Mouse (Mus musculus): ENCODE results near the gene Tbxa2r.

Gene Tbxa2r

DNA sequence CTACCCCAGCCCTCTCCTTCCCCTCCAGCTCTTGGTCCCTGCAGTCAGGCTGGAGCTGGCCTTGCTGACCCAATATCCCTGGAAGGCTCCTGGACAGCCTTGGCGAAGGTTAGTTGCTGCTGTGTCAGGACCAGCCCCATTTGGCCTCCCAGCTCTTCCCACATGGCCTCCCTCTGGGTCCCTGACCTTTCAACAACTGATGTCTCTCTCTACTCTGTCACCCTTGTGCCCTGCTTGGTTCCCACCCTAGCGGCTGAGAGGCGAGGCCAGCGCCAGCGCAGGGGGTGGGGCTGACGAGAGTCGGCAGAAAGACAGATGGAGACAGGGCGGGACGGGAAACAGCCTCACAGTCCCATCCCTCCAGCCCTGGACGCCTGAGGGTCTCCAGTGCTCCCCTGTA is at the start of gene Tbxa2r:
Gene Tbxa2r, plus strand, starts transcription at position 346 of the 400 bp plus-strand sequence.
- DNase-seq (ENCODE audit: low spot score) = no peak

DNA sequence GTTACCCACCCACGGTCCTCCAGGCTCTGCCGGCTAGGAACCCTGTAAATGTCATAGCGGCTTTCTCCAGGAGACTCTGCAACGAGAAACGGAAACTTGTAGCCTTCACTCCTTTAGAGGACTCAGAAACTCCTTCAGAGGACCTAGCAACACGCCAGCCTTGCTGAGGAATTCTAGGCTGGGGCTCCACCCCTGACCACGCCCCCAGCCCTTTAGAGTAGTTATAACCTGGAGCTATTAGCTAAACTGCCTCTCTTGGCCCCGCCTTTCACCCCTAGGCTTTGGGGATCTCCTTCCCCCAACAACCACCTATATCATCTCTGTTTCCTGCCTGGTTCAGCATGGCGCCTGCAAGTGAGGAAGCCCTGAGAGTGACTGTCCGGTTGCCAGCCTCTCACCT is 49.0 kb upstream of the Tbxa2r start:
- no peak for DNase-seq (ENCODE audit: low spot score)

DNA sequence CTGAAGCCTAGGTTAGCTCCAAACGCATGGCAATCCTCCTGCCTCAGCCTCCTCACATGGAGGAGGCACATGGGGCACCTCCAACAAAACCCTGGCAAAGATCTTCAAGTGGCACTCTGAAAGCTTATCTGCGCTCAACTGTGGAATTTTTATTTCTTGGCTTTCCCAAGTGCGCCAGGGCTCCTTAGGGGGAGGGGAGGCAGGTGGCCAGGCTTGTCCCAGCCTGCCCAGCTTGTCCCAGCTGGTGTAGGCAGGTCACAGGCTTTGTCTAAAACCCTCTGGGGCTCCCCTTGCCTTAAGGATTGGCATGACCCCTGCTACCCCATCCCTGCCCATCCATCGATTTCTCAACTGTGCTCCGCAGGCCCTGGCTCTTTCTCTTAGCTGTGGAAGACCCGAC is 44.3 kb upstream of the Tbxa2r start:
- no peak for DNase-seq (ENCODE audit: low spot score)

DNA sequence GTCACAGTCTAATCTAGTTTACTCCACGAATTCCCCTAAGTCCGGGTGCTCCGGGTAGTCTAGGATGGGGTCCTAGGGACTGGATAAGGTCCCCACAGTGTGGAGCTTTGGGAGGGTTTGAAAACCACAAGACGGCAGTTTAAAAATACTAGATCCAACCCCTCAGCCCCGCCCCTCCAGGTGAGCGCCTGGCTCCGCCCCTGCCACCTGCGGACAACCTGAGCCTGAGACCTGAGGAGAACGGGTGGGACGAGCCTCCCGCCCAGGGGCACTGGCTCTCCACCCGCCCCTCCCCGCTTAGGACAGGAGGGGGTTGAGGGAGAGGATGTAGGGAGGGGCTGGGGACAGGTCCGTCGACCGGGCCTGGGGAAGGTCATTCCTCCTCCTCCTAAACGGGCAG is 43.8 kb upstream of the Tbxa2r start:
- no peak for DNase-seq (ENCODE audit: low spot score)

DNA sequence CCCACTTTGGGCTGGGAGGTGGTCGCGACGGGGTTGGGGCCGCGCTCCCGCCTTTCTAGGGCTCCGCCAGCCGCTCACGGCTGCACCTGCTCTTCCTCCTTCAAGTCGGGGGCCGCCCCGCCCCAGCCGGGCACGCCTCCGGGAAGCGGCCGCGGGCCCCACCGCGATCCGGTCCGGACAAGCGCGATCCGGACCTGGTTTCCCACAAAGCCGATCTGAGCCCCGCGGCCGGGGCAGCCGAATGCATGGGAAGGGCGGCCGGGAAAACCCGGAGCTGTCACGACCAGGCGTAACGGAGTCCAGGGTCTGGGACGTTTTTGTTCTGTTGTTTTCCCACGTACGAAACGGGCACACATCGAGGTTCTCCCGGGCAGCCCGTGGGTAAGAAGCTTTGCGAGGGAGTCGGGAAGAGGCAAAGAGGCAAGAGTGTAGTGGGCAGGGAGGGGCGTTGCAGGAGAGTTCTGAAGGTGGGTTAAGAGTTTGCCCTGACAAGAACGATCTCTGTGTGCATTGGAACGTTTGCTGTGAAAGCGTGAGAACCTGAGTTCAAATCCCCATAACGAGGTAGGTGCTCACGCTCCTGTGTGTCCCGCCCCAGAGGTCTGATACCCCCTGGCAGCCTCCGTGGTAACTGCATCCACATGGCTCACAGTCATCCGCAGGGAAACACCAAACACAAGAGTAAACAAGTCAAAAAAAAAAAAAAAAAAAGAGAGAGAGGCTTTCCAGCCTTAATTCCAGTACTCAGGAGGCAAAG is 42.7 kb upstream of the Tbxa2r start:
- peak; percentile 86 for DNase-seq (ENCODE audit: low spot score)

DNA sequence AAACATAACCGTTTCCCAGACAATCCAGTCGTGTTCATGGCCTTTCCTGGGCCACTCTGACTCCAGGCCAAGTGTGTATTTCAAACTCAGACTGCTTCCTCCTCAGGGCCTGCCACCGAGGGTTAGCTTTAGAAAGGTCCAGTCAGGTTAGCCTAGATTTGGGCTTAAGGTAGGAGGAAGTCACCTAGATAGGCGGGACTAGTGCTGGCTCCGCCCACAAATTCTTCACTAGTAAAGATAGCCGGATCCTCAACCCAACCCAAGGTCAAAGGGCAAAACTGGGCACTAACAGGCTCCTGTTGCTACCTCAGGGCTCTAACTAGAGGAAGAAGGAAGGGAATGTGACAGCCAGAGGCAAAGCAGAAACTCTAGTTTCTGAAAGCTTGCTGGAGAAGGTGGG is 41.9 kb upstream of the Tbxa2r start:
- DNase-seq (ENCODE audit: low spot score) = no peak

DNA sequence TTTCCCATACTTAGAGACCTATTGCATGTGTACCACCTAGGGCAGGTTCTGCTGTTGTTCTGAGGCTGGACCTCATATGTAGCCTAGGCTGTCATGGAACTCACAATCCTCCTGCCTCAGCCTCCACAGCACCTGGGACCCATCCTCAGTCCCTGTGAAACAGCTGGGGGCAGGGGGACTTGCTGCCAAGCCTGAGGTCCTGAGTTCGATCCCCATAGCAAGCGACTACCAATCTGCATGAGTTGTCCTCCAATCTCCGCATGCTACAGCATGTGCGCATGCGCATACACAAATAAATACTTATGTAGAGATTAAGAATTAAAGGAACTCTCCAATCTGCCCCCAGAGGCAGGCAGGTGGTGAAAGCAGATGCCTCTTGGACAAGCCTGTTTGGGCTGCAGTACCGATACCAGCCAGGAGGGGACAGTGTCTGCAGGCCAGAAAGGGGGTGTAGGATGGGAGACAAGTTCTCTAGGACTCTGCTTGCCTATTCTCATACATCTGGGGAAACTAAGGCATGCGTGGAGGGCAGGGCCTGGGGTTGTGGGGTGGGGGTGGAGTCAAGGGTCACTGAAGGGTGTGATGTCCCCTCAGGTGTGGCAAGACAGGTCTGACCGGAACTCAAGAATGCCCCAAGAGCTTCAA is 40.9 kb upstream of the Tbxa2r start:
- DNase-seq (ENCODE audit: low spot score) = no peak

DNA sequence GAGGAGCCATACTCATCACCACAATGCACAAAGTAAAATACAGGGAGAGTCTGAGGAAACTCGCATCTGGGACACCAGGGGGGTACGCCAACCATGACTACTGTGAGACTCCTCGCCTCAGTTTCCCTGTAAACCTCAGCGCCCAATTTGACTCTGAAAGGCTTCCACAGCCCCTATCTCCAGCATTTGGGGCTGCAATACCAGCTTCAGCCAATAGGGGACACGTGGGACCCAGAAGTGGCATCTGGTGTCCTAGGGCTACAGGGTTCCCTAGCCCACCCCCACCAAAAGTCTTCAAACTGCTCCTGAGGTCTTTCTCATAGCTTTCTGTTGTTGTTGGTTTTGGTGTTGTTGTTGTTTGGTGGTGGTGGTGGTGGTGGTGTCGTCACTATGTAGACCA is 39.9 kb upstream of the Tbxa2r start:
- no peak for DNase-seq (ENCODE audit: low spot score)

DNA sequence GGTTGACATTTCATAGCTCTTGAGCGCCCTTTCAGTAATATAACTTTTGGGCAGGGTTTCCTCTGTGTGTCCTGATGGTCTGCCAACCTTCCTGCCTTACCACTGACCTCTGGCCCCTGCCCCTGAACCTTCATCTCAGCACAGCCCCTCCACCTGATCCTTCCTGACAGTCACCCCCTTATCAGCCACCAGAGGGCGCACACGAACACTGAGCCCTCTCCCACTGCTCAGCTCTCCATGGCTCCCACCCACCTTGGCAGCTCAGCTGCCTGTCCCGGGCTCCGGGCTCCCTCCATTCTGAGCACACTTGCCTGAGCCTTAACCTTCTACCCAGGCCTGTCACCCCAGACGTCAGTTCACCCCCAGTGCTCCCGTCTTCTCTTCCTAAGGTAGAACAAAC is 39.3 kb upstream of the Tbxa2r start:
- DNase-seq (ENCODE audit: low spot score) = no peak

DNA sequence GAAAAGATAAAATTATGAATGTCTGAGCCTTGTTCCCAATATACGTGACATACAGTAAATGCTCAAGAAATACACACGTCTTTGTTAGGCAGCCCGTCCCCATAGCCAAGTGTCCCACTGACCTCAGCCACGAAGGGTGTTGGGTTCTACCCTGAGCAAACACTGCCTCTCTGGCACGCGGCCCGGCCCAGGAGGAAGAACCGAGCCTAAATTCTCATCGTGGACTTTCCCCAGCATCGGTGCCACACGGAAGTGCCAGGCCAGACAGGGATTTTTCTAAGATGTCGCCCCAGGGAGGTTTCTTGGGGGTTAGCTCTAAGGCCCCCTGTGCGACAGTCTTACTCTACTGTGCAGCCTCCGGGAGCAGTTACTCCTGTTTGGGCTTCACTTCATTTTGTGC is 38.7 kb upstream of the Tbxa2r start:
- DNase-seq (ENCODE audit: low spot score) = no peak

DNA sequence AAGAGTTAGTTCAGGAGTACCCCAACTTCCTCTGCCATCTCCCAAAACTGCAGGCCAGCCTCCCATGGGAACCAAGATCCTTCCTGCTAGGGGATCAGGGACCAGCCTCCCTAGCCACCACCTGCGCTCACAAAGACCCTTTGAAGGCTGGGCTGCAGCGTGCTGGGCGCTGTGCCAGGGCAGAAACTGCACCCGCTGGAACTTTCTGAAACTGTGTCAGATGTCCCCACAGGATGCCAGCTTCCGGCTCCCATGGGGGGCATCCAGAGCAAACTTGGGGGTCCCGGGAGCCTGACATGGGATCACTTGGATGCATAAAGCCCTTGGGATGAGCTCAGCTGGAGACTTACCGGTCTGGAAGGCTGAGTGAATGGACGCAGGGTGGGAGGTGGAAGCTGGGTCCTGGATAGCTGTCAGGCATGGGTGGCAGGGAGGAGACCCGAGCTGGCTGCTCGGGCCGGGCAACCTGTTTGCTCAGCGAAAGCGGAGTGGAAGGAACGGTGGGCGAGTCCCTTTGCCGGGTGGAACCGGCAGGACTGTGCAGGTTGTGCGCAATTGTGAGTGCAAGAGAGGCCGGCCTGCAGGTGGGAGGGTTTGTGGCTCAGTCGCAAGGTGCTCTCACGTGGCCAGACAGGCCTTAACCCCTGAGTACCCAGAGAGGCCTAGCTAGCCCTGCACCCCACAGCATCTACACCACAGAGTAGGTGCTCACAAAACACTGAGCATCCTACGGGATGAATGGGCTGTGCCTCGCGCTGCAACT is 37.7 kb upstream of the Tbxa2r start:
- no peak for DNase-seq (ENCODE audit: low spot score)

DNA sequence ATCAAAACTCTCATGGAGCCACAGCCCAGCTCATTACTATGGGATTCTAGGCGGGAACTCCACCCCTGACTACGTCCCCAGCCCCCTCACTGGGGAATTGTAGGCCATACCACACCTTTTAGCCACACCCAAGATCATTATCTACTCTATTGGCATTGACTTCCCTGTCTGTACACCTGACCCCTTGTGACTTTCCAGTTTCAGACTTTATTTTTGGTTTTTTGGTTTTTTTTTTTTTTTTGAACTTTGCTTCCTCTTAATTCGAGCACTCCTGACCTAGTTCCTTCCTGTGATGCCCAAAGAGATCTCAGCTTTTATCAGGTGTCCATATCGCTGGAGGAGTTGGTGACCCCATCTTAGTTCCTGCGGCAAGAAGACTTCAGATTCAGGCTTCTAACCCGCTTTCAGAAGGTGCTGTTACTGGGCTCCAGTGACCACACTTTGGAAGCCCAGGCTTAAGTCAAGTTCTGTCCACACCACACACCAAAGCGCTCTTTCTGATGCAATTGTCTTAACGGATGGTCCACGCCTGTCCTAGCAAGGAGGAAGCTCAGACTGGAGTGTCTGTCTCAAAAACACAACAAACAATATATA is 36.9 kb upstream of the Tbxa2r start, which contains the start of gene Tjp3:
Gene Tjp3, minus strand, starts transcription at position 71 of the 594 bp plus-strand sequence.
- no peak for DNase-seq (ENCODE audit: low spot score)

DNA sequence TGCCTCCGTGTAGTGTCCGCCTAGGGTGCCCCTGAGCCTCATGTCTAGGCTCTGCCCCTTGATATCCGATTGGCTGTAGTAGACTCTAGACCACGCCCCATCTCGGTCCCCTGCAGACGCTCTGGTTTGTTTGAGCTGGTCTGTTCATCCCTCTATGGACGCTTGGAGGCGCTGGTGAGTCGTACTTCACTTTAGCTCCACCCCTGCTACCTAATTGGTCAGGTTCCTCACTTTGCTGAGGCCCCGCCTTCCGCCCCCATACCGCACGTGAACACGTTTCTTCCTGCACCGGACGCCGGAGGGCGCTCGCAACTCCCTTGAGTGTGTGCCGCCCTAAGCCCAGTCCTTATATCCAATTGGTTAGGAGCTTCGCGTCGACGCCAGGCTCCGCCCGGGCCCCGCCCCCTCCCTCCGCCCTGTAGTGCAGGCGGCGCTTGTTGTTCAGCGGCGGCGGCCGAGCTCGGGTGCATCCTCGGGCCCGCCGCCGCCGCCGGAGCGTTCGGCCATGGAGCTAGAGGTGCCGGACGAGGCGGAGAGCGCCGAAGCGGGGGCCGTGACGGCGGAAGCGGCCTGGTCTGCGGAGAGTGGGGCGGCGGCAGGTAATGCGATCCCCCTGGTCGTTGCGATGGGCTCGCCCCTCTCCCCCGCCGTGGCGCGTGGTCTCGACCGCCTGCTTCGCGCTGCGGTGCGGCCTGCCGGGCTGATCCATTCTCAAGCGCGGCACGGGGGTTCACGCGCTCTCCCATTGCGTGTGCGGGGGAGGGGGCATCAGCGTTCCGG is 35.8 kb upstream of the Tbxa2r start, which contains the start of gene Pip5k1c:
Gene Pip5k1c, plus strand, starts transcription at position 410 of the 780 bp plus-strand sequence.
- peak; percentile 90 for DNase-seq (ENCODE audit: low spot score)

DNA sequence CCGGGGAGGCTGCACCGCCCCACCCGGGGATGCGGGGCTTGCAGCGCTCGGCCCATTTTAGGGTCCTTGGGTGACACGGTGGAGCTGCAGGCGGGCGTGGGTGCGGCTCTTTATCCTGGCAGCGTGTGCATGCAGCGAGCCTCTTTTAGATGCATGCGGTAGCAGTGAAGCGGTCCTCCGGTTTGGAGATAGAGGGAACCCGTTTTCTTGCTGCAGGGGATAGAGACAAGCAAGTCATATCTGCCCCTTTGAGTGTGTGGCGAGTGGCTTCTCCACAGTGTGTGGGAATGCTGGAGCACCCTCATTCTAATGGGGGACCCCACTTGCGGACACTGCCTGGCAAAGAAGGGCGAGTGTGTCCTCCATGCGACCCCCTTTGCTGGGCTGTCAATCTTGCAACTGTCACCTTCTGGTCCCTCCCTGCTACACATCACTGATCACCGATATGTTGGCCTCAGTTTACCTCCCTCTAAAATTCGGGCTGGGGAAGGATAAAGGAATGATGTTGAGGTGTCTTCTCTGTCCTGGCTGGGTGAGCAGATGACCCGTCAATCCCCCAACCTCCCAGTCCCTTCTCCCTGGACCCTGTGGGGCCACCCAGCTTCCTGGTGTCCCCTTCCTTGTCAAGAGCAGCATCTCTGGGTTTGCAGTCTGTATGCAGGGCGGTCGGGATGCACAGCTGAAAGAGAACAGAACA is 35.0 kb upstream of the Tbxa2r start:
- no peak for DNase-seq (ENCODE audit: low spot score)

DNA sequence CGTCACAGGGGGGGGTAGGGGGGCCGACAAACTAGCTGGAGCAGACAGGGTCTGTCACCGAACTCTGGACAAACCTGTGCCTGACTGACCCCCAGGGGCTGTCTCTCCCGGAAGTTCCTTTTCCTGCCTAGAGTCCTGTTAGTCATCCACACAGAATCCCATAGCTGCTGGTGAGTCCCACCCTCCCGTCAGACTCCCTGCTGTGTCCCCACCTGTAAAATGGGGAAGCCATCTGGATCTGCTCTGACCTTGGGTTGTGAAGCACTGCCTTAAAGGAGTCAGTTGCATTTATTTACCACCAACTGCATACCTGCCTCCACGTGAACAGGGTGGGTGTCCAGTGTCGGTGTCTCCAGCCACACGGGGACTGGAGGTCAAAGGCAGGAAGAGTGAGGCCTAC is 34.1 kb upstream of the Tbxa2r start:
- no peak for DNase-seq (ENCODE audit: low spot score)

DNA sequence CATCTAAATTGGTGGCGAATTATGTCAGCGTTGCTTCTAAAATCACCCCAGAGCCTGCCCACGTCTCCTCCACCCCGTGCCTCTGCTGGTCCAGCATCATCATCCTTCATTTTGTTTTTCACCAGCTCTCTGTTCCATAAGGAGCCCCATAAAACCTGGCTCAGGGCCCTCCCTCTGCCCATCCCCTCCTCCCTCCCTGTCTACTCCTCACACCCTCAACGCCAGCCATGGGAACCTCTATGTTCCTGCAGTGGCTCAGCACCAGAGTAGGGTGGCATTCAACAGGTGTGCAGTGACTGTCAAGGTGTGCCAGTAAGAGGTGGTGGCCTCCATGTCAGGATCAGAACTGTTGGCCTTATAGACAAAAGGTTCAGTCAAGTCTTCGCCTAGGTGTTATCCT is 33.3 kb upstream of the Tbxa2r start:
- no peak for DNase-seq (ENCODE audit: low spot score)

DNA sequence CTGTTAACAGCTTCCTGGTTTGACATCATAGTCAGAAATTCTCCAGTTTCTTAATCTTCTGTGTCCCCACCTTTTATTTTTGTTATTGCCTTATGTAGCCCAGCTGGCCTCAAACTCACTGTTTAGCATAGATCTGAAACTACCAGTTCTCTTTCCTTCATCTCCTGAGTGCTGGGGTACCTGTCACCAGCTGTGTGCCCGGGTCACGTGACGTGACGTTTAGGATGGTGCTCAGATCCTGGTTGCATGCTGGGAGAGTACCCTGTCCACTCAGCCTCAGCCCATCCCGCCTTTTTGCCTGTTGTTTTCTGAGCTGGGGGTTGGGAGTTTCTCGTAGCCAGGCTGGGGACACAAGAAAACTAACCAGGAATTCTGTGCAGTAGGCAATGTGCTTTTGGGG is 31.3 kb upstream of the Tbxa2r start:
- no peak for DNase-seq (ENCODE audit: low spot score)

DNA sequence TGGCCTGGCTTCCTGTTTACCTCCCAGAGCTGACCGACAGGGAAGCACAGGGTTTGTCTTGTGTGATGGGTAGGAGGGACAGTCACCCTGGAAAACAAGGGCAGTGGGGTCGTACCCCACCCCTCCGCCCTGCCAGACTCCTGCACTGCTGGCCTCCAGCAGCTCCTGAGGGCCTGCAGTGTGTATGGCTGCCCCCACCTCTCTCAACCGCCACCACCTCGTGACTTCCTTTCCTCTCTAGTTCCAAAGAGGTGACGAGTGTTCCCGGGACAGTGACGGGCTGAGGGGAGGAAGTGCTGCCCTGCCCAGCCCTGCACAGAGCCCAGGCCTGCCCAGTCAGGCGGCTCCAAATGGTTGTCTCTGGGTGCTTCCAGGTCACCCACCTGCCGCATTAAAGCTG is 30.7 kb upstream of the Tbxa2r start:
- no peak for DNase-seq (ENCODE audit: low spot score)

DNA sequence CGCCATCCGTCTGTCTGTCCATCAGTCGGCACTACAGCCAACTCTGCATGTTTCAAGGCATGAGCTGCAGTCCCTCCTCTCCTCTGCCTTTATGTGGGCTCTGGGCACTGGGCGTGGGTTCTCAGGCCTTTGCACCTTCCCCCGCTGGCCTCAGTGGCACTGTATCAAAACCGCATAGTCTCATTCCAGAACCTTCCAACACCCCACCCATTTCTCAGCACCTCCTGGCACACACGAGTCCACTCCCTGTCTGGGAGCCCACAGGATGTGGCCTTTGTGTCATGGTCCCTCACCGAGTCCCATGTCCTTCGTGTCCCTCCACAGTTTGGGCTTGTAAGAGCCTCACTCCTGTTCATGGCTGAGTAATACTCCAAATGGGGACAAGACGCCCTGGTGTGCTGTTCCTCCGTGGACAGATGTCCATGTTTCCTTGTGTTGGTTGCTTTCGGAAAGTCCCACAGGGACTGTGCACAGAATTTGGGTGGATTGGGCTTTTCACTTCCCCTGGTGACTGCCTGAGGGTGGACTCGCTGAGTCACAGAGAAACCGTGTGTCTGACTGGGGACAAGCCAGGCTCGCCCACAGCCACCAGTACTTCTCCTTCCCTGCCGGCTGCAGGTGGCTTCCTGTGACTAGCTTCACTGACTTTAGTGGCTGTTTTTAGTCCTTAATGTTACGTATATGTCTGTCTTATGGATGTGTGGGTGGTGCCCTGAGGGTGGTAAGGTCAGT is 30.0 kb upstream of the Tbxa2r start:
- no peak for DNase-seq (ENCODE audit: low spot score)

DNA sequence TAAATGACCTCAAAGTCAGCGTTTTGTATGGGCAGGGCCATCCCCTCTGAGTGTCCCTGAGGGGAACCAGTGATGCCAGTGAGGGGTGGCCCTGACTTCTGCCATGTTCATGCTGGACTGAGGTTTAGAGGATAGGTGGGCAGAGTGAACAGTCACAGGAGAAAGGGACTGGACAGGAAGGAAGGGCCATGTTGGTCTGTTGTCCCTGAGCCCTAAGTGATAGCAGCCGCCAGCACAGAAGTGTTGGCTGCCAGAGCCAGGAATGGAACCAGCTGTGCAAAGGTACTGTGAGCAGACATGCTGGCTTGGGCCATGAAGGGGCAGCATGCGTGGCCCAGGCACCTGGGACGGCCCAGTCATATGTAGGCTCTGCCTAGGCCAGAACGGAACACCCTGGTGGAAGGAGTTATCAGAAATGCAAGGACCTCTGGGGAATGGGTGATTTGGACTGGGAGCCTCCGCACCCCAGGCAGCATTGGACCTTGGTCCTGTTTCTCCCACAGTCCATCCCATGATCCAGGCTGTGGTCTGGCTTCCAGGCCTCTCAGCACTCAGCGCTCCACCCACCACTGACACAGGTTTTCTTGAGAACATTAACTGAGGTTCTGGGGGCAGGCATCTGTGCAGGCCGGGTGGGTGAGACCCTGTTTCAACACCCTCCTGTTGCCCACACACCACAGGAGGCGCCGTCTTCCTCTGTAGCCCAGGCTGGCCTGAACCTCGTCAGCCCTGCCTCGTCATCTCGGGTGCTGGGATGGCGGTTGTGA is 28.8 kb upstream of the Tbxa2r start:
- DNase-seq (ENCODE audit: low spot score) = no peak
